Mouse (Mus musculus): Measurements from ENCODE around the gene Sh2b3. TPM values are rescaled to one million over a fixed set of nuclear protein-coding genes. Genes with fewer than 3 reads are reported as not detected.

The Sh2b3 gene
- polyA plus RNA-seq, 1 experiment from 2014 or later, result 6.1 TPM

DNA sequence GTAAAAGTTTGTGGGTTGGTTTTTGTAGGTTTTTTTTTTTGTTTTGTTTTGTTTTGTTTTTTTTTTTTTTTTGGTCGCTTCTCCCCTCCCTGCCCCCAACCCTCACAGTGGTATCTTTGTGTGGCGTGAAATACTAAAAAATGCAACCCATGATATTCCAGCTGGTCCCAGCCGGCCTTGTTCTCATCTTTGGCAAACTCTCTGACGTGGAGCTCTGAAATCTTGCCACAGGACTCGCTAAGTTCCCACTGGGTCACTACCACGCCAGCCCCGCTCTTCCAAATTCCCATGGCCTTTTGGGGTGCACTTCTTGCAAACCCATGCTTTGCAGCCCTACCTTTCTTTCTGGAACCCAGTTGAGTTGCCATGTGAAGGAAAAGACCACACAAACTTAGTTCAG, 67.6 kb downstream of the Sh2b3 start:
- H3K27me3 ChIP-seq (ENCODE audit: control insufficient read depth, insufficient read depth, low read depth, low read length), result no peaks in the 10 kb centered on the region
- no peak for ATAC-seq (ENCODE audit: low read depth)
- H3K4me3 ChIP-seq (ENCODE audit: low read depth, low read length), result no peak overlapping the region
- H3K27ac ChIP-seq (ENCODE audit: low read length), result no peak overlapping the region
- no peaks in the 10 kb centered on the region for H3K36me3 ChIP-seq (ENCODE audit: control insufficient read depth, insufficient read depth)
- no peak overlapping the region for H3K4me2 ChIP-seq (ENCODE audit: low read depth, low read length)
- H3K9me3 ChIP-seq (replicated peaks; ENCODE audit: control insufficient read depth, low read length), result no peaks in the 10 kb centered on the region
- WGBS (ENCODE audit: insufficient replicate concordance), result 82% methylated on average over 7 of the region's 7 CpGs
- H3K4me1 ChIP-seq (ENCODE audit: control insufficient read depth, low read depth, low read length), result peaks cover 4% of the 10 kb centered on the region; the same call in 1 of the 2 replicates
- no peak overlapping the region for H3K9ac ChIP-seq (ENCODE audit: low read depth, low read length)

DNA sequence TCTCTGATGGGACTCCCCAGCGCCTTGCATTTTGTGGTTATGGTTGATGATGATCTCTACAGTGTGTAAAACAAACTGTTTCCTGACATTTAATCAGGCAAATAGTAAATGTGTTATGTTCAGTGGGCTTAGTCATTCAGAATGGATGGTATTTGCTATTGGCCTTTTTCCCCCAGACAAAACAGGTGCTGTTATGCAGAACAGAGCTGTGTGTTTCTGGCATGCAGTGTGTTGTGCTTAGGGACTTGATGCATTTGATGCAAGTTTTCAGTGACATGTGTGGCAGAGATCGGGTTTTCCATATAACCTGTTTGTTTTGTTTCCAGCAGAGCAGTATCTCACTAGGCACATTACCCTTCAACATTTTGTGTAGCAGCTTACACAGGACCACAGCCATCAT, 69.9 kb downstream of the Sh2b3 start:
- 68% methylated on average over 2 of the region's 2 CpGs for WGBS (ENCODE audit: insufficient replicate concordance)
- Histone ChIP-seq H3K4me1 (ENCODE audit: control insufficient read depth, low read depth, low read length) (peaks cover 4% of the 10 kb centered on the region; the same call in 1 of the 2 replicates), H3K27ac (ENCODE audit: low read length) (no peak overlapping the region)

DNA sequence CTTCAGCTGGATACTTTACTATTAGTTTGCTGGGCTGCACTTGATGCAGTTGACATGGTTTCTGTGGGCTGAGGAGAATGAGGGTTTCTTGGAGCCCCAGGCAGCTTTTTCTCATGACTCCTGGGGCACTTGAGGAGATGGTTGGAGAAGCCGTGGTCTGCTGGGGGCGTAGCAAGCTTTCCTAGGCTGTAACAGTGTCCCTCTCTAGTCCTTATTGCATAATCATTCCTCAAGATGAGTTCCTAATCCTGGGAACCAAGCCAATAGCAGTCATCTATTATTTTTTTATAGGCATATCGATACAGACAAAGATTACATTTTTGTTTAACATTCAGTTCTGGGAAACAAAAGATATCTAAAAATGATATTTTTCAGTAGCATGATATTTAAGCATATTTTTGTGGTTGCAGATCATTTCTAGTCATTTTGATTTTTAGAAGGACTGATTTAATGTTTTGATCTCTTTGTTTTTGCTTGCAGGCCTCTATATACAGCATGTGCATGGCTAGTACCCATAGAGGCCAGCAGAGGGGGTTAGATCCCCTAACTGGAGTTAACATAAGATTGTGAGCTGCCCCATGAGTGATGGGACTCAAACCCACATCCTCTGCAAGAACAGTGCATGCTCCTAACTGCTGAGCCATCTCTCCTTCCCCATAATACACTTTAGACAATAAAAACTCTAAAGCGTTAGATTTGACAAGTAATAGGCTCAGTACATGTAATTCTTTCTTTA, 71.2 kb downstream of the Sh2b3 start:
- no peaks in the 10 kb centered on the region for H3K36me3 ChIP-seq (ENCODE audit: control insufficient read depth, insufficient read depth)
- H3K9me3 ChIP-seq (replicated peaks; ENCODE audit: control insufficient read depth, low read length), result no peaks in the 10 kb centered on the region
- no peaks in the 10 kb centered on the region for H3K27me3 ChIP-seq (ENCODE audit: control insufficient read depth, insufficient read depth, low read depth, low read length)
- no peak for ATAC-seq (ENCODE audit: low read depth)
- 90% methylated on average over 4 of the region's 4 CpGs for WGBS (ENCODE audit: insufficient replicate concordance)
- no peak overlapping the region for H3K9ac ChIP-seq (ENCODE audit: low read depth, low read length)
- H3K27ac ChIP-seq (ENCODE audit: low read length), result no peak overlapping the region
- H3K4me2 ChIP-seq (ENCODE audit: low read depth, low read length), result no peak overlapping the region
- H3K4me1 ChIP-seq (ENCODE audit: control insufficient read depth, low read depth, low read length), result no peaks in the 10 kb centered on the region; the same call in 1 of the 2 replicates
- no peak overlapping the region for H3K4me3 ChIP-seq (ENCODE audit: low read depth, low read length)

More for the DNA sequence above, 69.9 kb downstream of the Sh2b3 start:
- H3K36me3 ChIP-seq (ENCODE audit: control insufficient read depth, insufficient read depth), result no peaks in the 10 kb centered on the region
- H3K9ac ChIP-seq (ENCODE audit: low read depth, low read length), result no peak overlapping the region
- no peaks in the 10 kb centered on the region for H3K27me3 ChIP-seq (ENCODE audit: control insufficient read depth, insufficient read depth, low read depth, low read length)
- no peak for ATAC-seq (ENCODE audit: low read depth)
- H3K9me3 ChIP-seq (replicated peaks; ENCODE audit: control insufficient read depth, low read length), result no peaks in the 10 kb centered on the region
- no peak overlapping the region for H3K4me3 ChIP-seq (ENCODE audit: low read depth, low read length)
- H3K4me2 ChIP-seq (ENCODE audit: low read depth, low read length), result no peak overlapping the region

Small RNA genes lying within 50 kb of the gene (microRNA-seq; reads per million reads assigned to microRNA genes)
- gene Mir7031, result 1.2 reads per million

Other genes with a start within 250 kb of the Sh2b3 start
- 216 and 250 TPM in 2 replicates for gene Aldh2, start 243.8 kb downstream of the Sh2b3 start, polyA plus RNA-seq (2015; fragmentation: Nextera tagmentation; extraction: Ambion mirVana)
- 1.8 and 2.1 TPM in 2 replicates for gene Acad12, start 218.7 kb downstream of the Sh2b3 start, polyA plus RNA-seq (2015; fragmentation: Nextera tagmentation; extraction: Ambion mirVana)
- 3.9 and 5.5 TPM in 2 replicates for gene Acad10, start 177.1 kb downstream of the Sh2b3 start, polyA plus RNA-seq (2015; fragmentation: Nextera tagmentation; extraction: Ambion mirVana)
- 22.6 and 22.7 TPM in 2 replicates for gene Brap, start 177.1 kb downstream of the Sh2b3 start, polyA plus RNA-seq (2015; fragmentation: Nextera tagmentation; extraction: Ambion mirVana)
- gene Atxn2, start 126.3 kb downstream of the Sh2b3 start, polyA plus RNA-seq (2015; fragmentation: Nextera tagmentation; extraction: Ambion mirVana), result 14.5 and 14.6 TPM in 2 replicates
- gene Pheta1, start 11.3 kb upstream of the Sh2b3 start, polyA plus RNA-seq (2015; fragmentation: Nextera tagmentation; extraction: Ambion mirVana), result 3.9 and 4.0 TPM in 2 replicates
- gene Cux2, start 212.5 kb upstream of the Sh2b3 start, polyA plus RNA-seq (2015; fragmentation: Nextera tagmentation; extraction: Ambion mirVana), result 1.4 and 3.1 TPM in 2 replicates